Mouse (Mus musculus) liver, adult 2 months (tissue): Measurements from ENCODE around the gene Plekhg5.

Experiments used
- CTCF ChIP-seq: fragments of 200-500 bp; IDR thresholded peaks from 2 replicates; pipeline ENCODE4 v1.5.1; 2011; ENCODE audit warnings: low read depth, low read length, control low read depth
- POLR2A ChIP-seq: fragments of 200-500 bp; IDR thresholded peaks from 2 replicates; pipeline ENCODE4 v1.6.1; 2011; ENCODE audit warnings: low read length, control low read depth; ENCODE audit not compliant: insufficient read depth; ENCODE audit errors: extremely low read depth

DNA sequence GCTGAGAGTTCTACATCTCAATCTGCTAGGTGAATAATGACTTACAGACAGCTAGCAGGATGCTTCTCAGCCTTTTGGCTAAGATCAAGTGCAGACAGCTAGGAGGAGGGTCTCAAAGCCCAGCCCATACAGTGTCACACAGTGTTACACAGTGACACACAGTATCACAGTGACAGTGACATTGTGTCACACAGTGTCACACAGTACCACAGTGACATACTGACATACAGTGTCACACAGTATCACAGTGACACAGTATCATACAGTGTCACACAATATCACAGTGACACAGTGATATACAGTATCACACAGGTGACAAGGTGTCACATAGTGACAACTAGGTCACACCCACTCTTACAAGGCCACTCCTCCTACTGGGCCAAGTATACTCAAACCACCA lies 5.0 kb upstream of the Plekhg5 start:
- TF ChIP-seq CTCF (no peak), POLR2A (no peak)
